Mouse (Mus musculus) right cerebral cortex, postnatal 14 days (tissue): ENCODE measurements around the gene Pik3c2b.
"Not testable (repeated sequence)": the region's sequence is repeated elsewhere in the genome, so short reads cannot be mapped to it uniquely, and the experiment has no call there.

Experiments
- DNase-seq: peaks from one replicate; pipeline ENCODE4 v3.0.0; 2022

The Pik3c2b gene

GRCm38 (mm10) chr1:133033316-133034090 lies 12.0 kb upstream of the Pik3c2b start:
- DNase-seq, result peak; percentile 43

- DNase-seq, result peak; percentile 33
Observed at GRCm38 (mm10) chr1:133034091-133034460, 11.4 kb upstream of the Pik3c2b start.

GRCm38 (mm10) chr1:133034682-133035081 lies 10.8 kb upstream of the Pik3c2b start:
- not testable (repeated sequence) for DNase-seq

- DNase-seq, result peak; percentile 16
Observed at GRCm38 (mm10) chr1:133039505-133039949, 5.9 kb upstream of the Pik3c2b start.

DNA sequence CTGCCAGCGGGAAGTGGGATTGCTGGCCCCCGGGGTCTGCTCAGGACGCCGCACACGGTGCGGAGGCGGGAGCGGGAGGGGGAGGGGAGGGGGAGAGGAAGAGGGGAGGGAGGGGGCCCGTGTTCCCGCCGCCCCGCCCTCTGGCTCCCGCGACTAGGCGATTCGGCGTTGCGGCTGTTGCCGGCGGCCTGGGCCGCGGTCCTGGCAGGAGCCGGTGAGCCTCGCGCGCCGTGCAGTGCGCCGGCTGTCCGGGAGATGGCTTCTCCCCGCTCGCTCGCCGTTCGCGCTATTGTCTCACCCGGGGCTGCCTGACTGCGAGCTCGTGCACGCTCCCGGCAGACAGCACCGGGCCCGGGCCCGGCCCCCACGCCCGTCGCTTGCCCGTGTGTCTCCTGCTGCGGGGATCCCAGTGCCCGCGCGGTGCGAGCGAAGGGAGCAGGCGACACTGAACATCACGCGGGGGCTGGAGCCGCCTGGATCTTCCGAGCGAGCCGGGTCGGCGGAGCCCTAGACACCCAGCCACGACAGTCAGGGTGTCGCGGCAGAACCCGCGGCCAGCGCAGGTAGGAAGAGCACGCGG lies 484 bp downstream of the Pik3c2b start:
- DNase-seq, result peak; percentile 73

GRCm38 (mm10) chr1:133046441-133046931 lies 1.0 kb downstream of the Pik3c2b start:
- DNase-seq, result peak; percentile 32

DNA sequence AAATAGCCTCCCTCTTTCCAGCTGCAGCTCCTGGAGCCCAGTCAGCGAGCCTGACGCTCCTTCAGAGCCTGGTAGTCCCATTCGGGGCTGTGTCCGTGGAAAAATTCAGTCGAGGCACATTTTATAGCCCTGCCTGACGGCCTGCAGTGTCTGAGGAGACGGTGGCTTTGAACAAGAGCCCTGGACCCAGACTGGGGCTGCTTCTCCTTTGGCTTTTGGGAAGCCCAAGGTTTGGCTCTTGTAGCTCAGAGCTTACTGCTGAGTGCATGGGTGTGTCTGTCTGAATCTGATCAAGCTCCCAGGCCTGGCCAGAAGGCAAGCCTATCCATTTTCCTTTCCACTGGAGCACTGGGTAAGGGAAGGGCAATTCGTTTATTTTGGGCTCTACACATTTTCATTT lies 2.1 kb downstream of the Pik3c2b start:
- no peak for DNase-seq

GRCm38 (mm10) chr1:133048690-133049089 lies 3.2 kb downstream of the Pik3c2b start:
- no peak for DNase-seq

- no peak for DNase-seq
Observed at GRCm38 (mm10) chr1:133050001-133050431, 4.5 kb downstream of the Pik3c2b start.

GRCm38 (mm10) chr1:133051829-133052228 lies 6.4 kb downstream of the Pik3c2b start:
- no peak for DNase-seq

- no peak for DNase-seq
Observed at GRCm38 (mm10) chr1:133053034-133053433, 7.6 kb downstream of the Pik3c2b start.

DNA sequence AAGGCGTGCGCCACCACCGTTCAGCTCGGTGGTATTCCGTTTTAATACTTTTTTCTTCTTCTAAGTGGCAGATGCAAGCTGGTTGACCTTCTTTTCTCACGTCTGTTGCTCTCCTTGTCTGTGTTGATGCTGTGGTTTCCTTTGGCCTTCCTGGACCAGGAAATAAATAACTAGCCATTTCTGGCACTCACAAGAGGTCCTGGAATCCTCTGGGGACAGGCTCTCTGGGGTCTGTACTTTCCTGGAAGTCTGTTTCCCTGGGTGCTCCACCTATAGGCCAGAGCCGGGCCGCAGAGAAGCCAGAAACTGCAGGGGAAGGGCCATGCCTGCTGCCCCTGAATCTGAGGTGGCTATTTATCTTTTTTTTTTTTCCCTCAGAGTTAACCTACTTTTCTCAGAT lies 8.9 kb downstream of the Pik3c2b start:
- no peak for DNase-seq

DNA sequence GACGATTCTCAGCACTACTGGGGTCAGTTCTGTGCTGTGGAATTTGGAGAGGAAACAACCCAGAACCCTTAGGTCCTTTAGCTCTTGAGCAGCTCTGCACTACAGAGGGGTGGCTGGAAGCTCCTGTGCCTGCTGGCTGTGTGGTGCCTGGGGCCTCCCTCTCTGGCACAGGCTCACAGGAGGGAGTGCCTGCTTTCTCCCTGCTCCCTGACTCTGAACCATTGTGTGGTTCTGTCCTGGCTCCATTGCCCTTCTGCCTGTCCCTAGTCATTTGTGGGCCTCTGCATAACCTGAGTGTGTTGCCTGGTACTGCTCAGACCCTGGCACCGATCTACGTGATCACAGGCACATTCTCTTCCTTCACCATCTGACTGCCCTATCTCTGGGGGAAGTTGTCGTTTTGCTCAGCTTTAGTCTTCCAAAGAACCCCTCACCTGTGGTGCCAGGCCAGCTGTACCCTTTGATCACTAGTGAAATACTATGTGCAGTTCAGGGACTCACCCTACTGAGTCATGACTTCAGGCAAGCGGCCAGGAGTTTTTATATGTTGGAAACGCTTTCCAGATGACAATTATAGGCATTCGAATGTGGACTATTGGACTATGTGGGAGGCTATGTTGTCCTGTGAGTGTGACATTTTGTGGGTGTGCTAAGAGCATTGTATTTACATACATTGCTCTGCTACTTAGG lies 12.0 kb downstream of the Pik3c2b start:
- DNase-seq, result no peak

DNA sequence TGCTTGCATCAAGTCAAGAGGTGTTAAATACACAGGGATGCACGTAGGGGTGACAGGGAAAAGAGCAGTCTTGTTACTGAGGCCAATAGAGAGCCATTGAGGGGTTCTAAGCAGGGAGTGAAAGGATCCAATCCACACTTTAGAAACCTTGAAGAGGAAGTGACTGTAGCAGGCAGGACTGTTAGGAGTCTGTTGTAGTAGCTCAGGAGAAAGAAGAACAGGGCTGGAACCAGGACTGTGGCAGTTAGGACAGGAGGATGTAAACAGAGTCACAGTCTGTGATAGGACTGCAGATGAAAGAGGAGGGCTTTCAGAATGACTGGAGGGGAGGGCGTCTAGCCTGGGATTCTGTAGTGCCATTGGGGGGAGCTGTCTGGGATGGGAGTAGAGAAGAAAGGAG lies 14.1 kb downstream of the Pik3c2b start:
- DNase-seq, result no peak

DNA sequence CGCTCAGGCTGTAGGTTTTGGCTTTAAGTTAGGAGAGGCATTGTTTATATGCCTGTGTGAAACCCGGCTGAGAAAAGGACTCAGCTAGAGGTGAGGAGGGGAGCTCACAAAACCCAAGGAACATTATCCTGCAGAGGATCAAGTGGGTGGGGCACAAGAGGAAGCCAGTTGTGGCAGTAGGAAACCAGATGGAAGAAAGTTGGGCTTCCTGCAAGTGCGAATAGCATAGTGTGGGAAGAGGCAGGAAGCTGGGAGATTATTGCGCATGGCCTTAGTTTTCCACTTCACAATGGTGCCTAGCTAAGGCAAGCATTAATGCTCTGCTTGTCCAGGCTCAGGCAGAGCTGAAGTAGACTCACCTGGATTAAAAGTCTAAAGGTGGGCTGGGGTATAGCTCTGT lies 15.2 kb downstream of the Pik3c2b start:
- no peak for DNase-seq

- no peak for DNase-seq
Observed at GRCm38 (mm10) chr1:133063164-133063563, 17.7 kb downstream of the Pik3c2b start.

GRCm38 (mm10) chr1:133068268-133068667 lies 22.8 kb downstream of the Pik3c2b start:
- DNase-seq, result no peak

DNA sequence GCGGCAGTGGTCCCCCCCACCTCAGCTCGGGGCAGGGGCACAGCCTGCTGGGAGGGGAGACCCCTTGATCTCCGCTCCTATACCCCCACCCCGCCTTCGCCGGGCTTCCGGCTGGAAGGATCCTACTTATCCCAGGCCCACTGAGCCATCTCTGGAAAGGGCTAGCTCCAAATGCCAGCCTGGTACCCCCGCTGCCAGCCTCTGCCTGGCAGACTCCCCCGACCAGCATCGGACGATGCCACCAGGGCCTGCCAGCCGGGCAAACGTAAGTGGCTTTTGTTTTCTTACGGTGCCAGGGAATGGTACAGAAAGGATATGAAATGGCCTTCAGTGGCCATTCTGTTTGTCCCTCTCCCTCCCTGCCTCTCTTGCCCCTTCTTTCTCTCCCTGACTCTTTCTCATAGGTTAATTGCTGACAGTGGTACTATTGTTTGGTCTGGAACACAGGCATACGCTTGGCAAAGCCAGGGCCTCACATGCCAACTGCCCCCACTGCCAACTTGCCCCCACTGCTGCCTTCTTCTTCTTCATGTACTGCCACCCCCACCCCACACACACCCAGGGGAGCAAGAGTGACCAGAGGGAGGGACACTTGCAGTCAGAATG lies 23.3 kb downstream of the Pik3c2b start:
- DNase-seq, result no peak

DNA sequence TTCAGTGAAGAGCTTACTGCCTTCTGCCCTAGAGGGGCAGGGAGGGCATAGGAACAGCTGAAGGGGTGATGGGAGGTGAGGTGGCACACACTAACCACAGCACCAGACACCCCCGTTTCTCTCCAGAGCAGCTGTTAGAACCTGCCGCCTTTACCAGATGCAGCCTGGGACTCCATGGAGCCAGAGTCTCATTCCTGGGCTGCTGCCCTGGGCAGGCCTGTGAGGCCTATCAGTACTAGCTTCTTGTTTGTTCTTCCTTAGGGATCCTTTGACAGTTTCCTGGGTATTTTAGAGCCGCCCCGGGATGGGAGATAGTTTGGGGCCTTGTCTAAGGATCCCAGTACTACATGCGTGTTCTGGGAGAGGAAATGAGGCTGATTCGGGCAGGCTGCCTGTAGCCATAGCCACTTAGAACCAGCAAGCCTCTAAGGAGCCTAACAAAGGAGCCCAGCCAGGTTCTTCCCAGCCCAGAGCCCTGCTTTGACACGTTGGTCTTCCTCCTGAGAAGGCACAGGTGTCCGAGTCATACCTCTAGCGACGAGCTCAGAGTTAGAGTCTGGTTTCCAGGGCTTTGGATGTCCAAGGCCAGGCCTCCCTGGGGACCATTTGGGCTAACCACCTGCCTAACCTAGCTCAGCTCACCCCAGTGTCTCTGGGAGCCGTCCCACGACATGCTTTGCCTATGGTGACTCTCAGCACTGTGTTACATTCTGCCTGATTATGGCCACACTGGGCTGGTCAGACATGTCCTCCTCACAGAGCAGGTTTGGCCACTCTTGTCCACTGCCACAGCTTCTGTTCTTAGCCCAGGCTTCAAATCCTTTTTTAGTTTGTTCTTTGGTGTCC lies 24.0 kb downstream of the Pik3c2b start:
- no peak for DNase-seq

GRCm38 (mm10) chr1:133070157-133070556 lies 24.7 kb downstream of the Pik3c2b start:
- no peak for DNase-seq

DNA sequence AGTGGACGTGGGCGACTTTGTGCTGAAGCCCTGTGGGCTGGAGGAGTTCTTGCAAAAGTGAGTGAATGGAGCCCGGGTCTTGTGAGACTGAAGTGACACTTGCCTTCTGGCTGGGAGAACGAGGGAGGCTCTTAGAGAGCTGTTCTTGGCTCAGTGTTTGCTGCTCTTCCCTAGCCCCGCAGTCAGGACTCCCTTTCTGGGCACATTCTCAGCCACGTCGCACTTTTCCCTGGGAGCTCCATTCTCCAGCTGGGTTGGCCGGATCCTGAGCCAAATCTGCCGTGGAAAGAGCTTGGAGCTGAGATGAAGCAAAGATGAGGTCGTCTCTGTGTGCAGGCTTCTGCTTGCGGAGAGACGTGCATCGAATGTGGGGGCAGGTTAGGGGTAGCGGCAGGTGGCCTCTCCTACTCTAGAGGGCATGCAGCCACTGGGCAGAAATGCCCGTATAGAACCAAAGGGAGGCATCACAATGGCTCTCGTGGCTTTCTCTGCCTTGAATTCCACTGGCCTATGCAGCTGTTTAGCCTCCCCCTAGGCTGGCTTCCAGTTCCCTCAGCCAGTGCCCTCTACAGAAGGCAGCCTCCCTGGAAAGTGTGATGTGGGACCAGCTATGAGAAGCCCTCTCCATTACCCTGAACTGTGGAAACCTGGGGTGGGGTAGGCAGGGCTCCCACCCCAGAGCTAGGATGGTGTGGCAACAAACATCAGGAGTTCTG lies 26.4 kb downstream of the Pik3c2b start:
- peak; percentile 67 for DNase-seq
